8 mouse cellular contexts compared by ENCODE assay signal in the genomic region with DNA sequence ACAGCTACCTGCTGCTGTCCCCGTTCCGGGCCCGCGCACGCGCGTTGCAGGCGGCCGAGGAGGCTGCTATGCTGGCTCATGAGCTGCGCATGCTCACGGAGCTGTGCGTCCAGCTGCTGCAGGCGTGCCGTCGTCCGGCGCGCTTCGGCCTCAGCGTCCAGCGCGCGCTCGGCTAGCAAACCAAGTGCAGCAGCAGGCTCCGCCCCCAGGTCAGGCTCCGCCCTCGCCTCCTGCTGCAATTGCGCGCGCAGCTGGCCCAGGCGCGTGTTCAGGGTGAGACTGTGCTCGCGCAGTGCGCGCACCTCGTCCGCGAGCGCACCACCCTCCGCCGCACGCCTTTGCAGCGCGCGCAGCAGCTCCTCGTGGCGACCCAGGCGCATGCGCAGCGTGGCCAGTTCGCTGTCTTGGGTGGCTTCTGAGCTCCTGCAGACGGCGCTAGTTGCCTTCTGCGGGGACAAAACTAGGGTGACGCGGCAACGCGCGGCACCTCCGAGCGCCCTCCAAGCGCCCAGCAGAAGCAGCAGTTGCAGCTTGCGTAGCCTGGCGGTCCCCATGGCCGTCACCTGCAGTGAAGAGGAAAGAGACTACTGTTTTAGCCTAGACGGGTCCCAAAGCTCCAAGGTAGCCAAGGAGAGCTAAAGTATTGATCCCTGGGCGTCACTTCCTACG. TPM values are rescaled to one million over a fixed set of nuclear protein-coding genes. Genes with fewer than 3 reads are reported as not detected.
DNase-seq lines count a peak whose midpoint lies in the region; ATAC-seq and TF ChIP-seq lines count a peak whose summit lies in the region.

No protein-coding gene starts in this region.

- H3K27ac ChIP-seq in cortical plate, adult 2 months (ENCODE audit: insufficient read depth, low read length) = peak overlapping the region; percentile 90

- peak; percentile 92 for TF ChIP-seq POLR2A in cortical plate, adult 2 months (IDR thresholded peaks at IDR 0.05; ENCODE audit: extremely low read depth, insufficient read depth, low read length)

- H3K27me3 ChIP-seq in megakaryocyte, embryonic 14.5 days (replicated peaks) = no peaks in the 10 kb centered on the region

- no peaks in the 10 kb centered on the region for H3K9me3 ChIP-seq in megakaryocyte, embryonic 14.5 days

- peak; percentile 75 for TF ChIP-seq CTCF in cortical plate, adult 2 months (IDR thresholded peaks at IDR 0.05; ENCODE audit: extremely low read depth, insufficient read depth, low read length)

- peak overlapping the region; percentile 38 for H3K4me3 ChIP-seq in cortical plate, adult 2 months (ENCODE audit: insufficient read depth, low read length)
- peak overlapping the region; percentile 94 for H3K4me3 ChIP-seq in megakaryocyte, embryonic 14.5 days (replicated peaks)

- ATAC-seq in activated CD4-positive, CD25-positive, alpha-beta regulatory T cell, adult 4 months = peak; percentile 81

- DNase-seq in gastrocnemius, adult 8-10 months (ENCODE audit: low spot score in 2 of 2) = peak; percentile 99 to 100
- peak; percentile 97 for DNase-seq in hindlimb bud, embryonic 11.5 days (ENCODE audit: extremely low spot score, low read depth, low spot score)
- peak; percentile 98 to 99 for DNase-seq in left cerebral cortex, adult 8-10 months (ENCODE audit: low spot score in 2 of 2)
- DNase-seq in right cerebral cortex, postnatal 10 days (ENCODE audit: low spot score in 2 of 2) = peak; percentile 100
- peak; percentile 100 for DNase-seq in urinary bladder, postnatal 25 days (ENCODE audit: low spot score)

- H3K4me1 ChIP-seq in cortical plate, adult 2 months (ENCODE audit: control insufficient read depth, insufficient read depth, low read length) = no peaks in the 10 kb centered on the region
- H3K4me1 ChIP-seq in megakaryocyte, embryonic 14.5 days = peaks cover 37% of the 10 kb centered on the region

- peaks cover 25% of the 10 kb centered on the region for H3K36me3 ChIP-seq in megakaryocyte, embryonic 14.5 days (replicated peaks; ENCODE audit: low read length)

RNA-seq across cellular contexts. Expression of gene Angptl6, which starts 1.4 kb away (rescaled TPM):
- 1 to 10 TPM in 1 of 2 experiments, under 1 TPM in 1; 0.76 to 1.5 TPM for polyA plus RNA-seq in activated CD4-positive, CD25-positive, alpha-beta regulatory T cell, adult 4 months (2017; shearing (Covaris generic))
- 12.6 and 14.5 TPM in 2 replicates for polyA plus RNA-seq in cortical plate, adult 2 months (2012; rRNA removed)
- 1 to 10 TPM; 6.5 to 7.6 (median 7.1) TPM for total RNA-seq in gastrocnemius, adult 8-10 months (2022)
- total RNA-seq in left cerebral cortex, adult 8-10 months (2022) = 10 to 100 TPM in 1 of 4 experiments, 1 to 10 TPM in 3; 8.4 to 10.1 (median 9.2) TPM
- polyA plus RNA-seq in megakaryocyte, embryonic 14.5 days (2012; ENCODE audit: insufficient read depth, low replicate concordance) = 4.7 and 5.1 TPM in 2 replicates

RNA-seq across cellular contexts. Expression of gene A230050P20Rik, which starts 9.7 kb away (rescaled TPM):
- polyA plus RNA-seq in activated CD4-positive, CD25-positive, alpha-beta regulatory T cell, adult 4 months (2017; shearing (Covaris generic)) = 10 to 100 TPM; 12.4 to 14.6 TPM
- polyA plus RNA-seq in cortical plate, adult 2 months (2012; rRNA removed) = 237 and 256 TPM in 2 replicates
- total RNA-seq in gastrocnemius, adult 8-10 months (2022) = 1 to 10 TPM in 3 of 4 experiments, under 1 TPM in 1; 0.53 to 2.7 (median 1.5) TPM
- total RNA-seq in left cerebral cortex, adult 8-10 months (2022) = 10 to 100 TPM; 71.9 to 91.7 (median 82.6) TPM
- 39.0 and 51.7 TPM in 2 replicates for polyA plus RNA-seq in megakaryocyte, embryonic 14.5 days (2012; ENCODE audit: insufficient read depth, low replicate concordance)

RNA-seq across cellular contexts. Expression of gene Ppan, which starts 9.8 kb away (rescaled TPM):
- 10 to 100 TPM; 22.9 to 30.1 TPM for polyA plus RNA-seq in activated CD4-positive, CD25-positive, alpha-beta regulatory T cell, adult 4 months (2017; shearing (Covaris generic))
- polyA plus RNA-seq in cortical plate, adult 2 months (2012; rRNA removed) = 41.7 and 43.4 TPM in 2 replicates
- 10 to 100 TPM in 1 of 4 experiments, 1 to 10 TPM in 3; 6.8 to 10.9 (median 8.3) TPM for total RNA-seq in gastrocnemius, adult 8-10 months (2022)
- total RNA-seq in left cerebral cortex, adult 8-10 months (2022) = 10 to 100 TPM; 21.5 to 27.2 (median 23.6) TPM
- 84.5 and 137 TPM in 2 replicates for polyA plus RNA-seq in megakaryocyte, embryonic 14.5 days (2012; ENCODE audit: insufficient read depth, low replicate concordance)

RNA-seq across cellular contexts. Expression of gene Eif3g, which starts 20.2 kb away (rescaled TPM):
- 100 to 1,000 TPM; 190 to 235 TPM for polyA plus RNA-seq in activated CD4-positive, CD25-positive, alpha-beta regulatory T cell, adult 4 months (2017; shearing (Covaris generic))
- polyA plus RNA-seq in cortical plate, adult 2 months (2012; rRNA removed) = 114 and 115 TPM in 2 replicates
- 100 to 1,000 TPM in 3 of 4 experiments, 10 to 100 TPM in 1; 95.7 to 105 (median 102) TPM for total RNA-seq in gastrocnemius, adult 8-10 months (2022)
- total RNA-seq in left cerebral cortex, adult 8-10 months (2022) = 100 to 1,000 TPM; 130 to 139 (median 136) TPM
- polyA plus RNA-seq in megakaryocyte, embryonic 14.5 days (2012; ENCODE audit: insufficient read depth, low replicate concordance) = 300 and 342 TPM in 2 replicates

RNA-seq across cellular contexts. Expression of gene Rdh8, which starts 59.9 kb away (rescaled TPM):
- not detected for polyA plus RNA-seq in activated CD4-positive, CD25-positive, alpha-beta regulatory T cell, adult 4 months (2017; shearing (Covaris generic))
- not detected in 2 replicates for polyA plus RNA-seq in cortical plate, adult 2 months (2012; rRNA removed)
- 1 to 10 TPM in 1 of 4 experiments, under 1 TPM in 2, not detected in 1; 0.46 to 1.0 (median 0.80) TPM for total RNA-seq in gastrocnemius, adult 8-10 months (2022)
- not detected for total RNA-seq in left cerebral cortex, adult 8-10 months (2022)
- polyA plus RNA-seq in megakaryocyte, embryonic 14.5 days (2012; ENCODE audit: insufficient read depth, low replicate concordance) = not detected in 2 replicates

Comparison
In these comparisons a context has a peak if more than half of its experiments do, and no peak if none do; other contexts are left out.
1. Peak in every context shown above with its lines: DNase-seq, ATAC-seq, H3K4me3 ChIP-seq and H3K27ac ChIP-seq.